Mouse (Mus musculus) kidney, postnatal 0 days (tissue): ENCODE data around the gene Erbb4. TPM values are rescaled to one million over a fixed set of nuclear protein-coding genes. Genes with fewer than 3 reads are reported as not detected.

Source experiments
- ATAC-seq: fragments of 200-750 bp; cut with Nextera tagmentation; replicated peaks from 2 replicates; pipeline ENCODE4 v1.8.0; 2017; ENCODE audit warnings: low read depth, moderate number of reproducible peaks, moderate TSS enrichment, moderate library complexity; ENCODE audit not compliant: low FRiP score
- DNase-seq: peaks from one replicate; pipeline ENCODE4 v3.0.0-alpha.2; 2016; ENCODE audit warnings: low spot score
- H3K27ac ChIP-seq: fragments of 300-500 bp; sonication (generic); 2 replicates; pipeline ENCODE4 v1.5.1; 2014; ENCODE audit warnings: mild to moderate bottlenecking
- H3K27me3 ChIP-seq: fragments of 300-500 bp; sonication (generic); 2 replicates; pipeline ENCODE4 v1.6.1; 2014; ENCODE audit warnings: low read length, mixed read lengths; ENCODE audit not compliant: insufficient read depth
- H3K36me3 ChIP-seq: fragments of 300-500 bp; sonication (generic); 2 replicates; pipeline ENCODE4 v1.6.1; 2014; ENCODE audit warnings: low read length, mixed read lengths; ENCODE audit not compliant: insufficient read depth
- H3K4me1 ChIP-seq: fragments of 300-500 bp; sonication (generic); replicated peaks from 2 replicates; pipeline ENCODE4 v1.6.1; 2014; ENCODE audit warnings: antibody characterized with exemption, low read length, mixed read lengths; ENCODE audit not compliant: insufficient read depth
- H3K4me2 ChIP-seq: fragments of 300-500 bp; sonication (generic); 2 replicates; pipeline ENCODE4 v1.6.1; 2014; ENCODE audit warnings: mild to moderate bottlenecking, low read length, moderate library complexity, mixed read lengths
- H3K4me3 ChIP-seq: fragments of 300-500 bp; sonication (generic); replicated peaks from 2 replicates; pipeline ENCODE4 v1.5.1; 2014; ENCODE audit warnings: low read depth, low read length
- H3K9ac ChIP-seq: fragments of 300-500 bp; sonication (generic); 2 replicates; pipeline ENCODE4 v1.6.1; 2014; ENCODE audit warnings: low read depth, low read length
- H3K9me3 ChIP-seq: fragments of 300-500 bp; sonication (generic); replicated peaks from 2 replicates; pipeline ENCODE4 v1.6.1; 2016; ENCODE audit warnings: low read length, inconsistent platforms, mixed read lengths
- CTCF ChIP-seq: IDR thresholded peaks from 2 replicates; pipeline ENCODE4 v1.5.1; 2016; ENCODE audit warnings: antibody characterized with exemption, low read depth, mild to moderate bottlenecking, moderate library complexity
- WGBS: fragments of 180-500 bp; shearing (Covaris S2); extraction: QIAGEN DNeasy Blood & Tissue Kit; methylation state at CpG from one replicate; pipeline ENCODE4 v1.1.7; 2014; 5-methylcytosine and 5-hydroxymethylcytosine counted together
- polyA plus RNA-seq: library from polyadenylated mRNA; unstranded; fragments of >200 nt; fragmentation: Nextera tagmentation; extraction: Ambion mirVana; gene quantifications from 2 replicates; pipeline ENCODE4 v1.2.1, GENCODE M21; 2015

The Erbb4 gene
- polyA plus RNA-seq, 1 experiment from 2014 or later: 5.0 TPM

DNA sequence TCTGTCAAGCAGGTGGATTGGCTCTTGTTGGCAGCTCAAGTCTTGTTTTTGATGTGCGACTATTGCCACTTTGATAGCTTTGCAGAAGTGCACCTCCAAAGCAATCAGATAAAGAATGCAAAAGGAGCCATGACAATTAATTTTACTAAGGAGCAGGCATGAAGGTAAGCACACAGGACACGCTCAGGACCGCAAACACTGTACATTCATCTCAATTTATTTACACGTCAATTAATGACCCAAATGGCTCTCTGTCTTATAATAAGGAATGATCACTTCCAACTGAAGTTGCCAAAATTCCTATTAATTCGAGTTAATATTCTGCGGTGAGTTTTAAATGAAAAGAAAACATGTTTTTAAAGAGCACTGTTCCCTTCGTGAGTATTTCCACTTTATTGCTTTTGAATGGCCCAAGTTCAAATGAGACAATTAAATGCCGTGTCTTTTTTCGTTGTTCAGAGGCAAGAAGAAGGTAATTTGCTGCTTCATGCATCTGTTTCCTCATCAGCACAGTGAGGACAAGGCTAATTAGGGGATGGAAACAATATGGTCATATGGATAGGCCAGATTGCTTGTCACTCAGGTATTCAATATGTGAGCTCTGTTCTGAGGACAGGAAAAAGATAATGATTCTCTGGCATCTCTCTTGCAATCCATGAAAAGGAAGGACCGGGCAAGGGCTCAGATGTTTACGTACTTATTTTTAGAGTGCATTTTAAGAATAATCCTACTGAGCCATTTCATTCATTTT is 61.5 kb downstream of the Erbb4 start:
- WGBS: 72% methylated on average over 11 of the region's 11 CpGs
- no peak for TF ChIP-seq CTCF

GRCm38 (mm10) chr1:69027816-69028215 is 80.0 kb downstream of the Erbb4 start:
- no peak for TF ChIP-seq CTCF
- Histone ChIP-seq H3K27me3 (no peaks in the 10 kb centered on the region), H3K4me3 (no peak overlapping the region), H3K9me3 (no peaks in the 10 kb centered on the region), H3K36me3 (no peaks in the 10 kb centered on the region), H3K9ac (no peak overlapping the region), H3K4me2 (no peak overlapping the region), H3K27ac (no peak overlapping the region), H3K4me1 (no peaks in the 10 kb centered on the region)
- ATAC-seq: no peak
- DNase-seq: no peak
- 81% methylated on average over 5 of the region's 5 CpGs for WGBS

More for the DNA sequence above, 61.5 kb downstream of the Erbb4 start:
- DNase-seq: no peak
- no peaks in the 10 kb centered on the region for H3K4me1 ChIP-seq
- H3K27ac ChIP-seq: no peak overlapping the region
- no peak overlapping the region for H3K9ac ChIP-seq
- ATAC-seq: no peak
- no peak overlapping the region for H3K4me3 ChIP-seq
- no peaks in the 10 kb centered on the region for H3K9me3 ChIP-seq
- no peaks in the 10 kb centered on the region for H3K27me3 ChIP-seq
- H3K36me3 ChIP-seq: no peaks in the 10 kb centered on the region
- no peak overlapping the region for H3K4me2 ChIP-seq

DNA sequence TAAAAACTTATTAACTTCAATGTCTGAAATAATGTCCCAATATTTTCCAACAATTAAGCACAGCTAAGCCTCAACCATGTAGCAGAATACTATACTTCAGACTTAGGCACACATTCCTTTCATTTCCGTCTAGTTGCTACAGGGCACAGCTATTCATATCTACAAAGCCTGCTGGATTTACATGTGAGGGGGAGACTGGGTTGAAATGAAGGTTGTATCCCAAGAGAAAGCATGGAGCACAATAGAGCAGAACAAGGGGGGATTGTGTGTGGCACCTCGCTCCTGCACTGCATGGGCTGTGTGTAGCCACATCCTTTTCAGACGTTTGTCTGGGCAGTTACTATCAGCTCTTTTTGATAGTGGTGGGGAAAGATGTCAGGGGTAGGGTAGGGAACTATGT is 83.0 kb downstream of the Erbb4 start:
- H3K4me3 ChIP-seq: no peak overlapping the region
- no peaks in the 10 kb centered on the region for H3K4me1 ChIP-seq
- no peaks in the 10 kb centered on the region for H3K9me3 ChIP-seq
- no peak for TF ChIP-seq CTCF
- ATAC-seq: no peak
- H3K27ac ChIP-seq: peak overlapping the region; percentile 47
- peak; percentile 59 for DNase-seq
- H3K27me3 ChIP-seq: no peaks in the 10 kb centered on the region
- 0 out of 2 replicates have a peak overlapping the region, but pooled peaks have one; percentile 2 for H3K4me2 ChIP-seq
- no peak overlapping the region for H3K9ac ChIP-seq
- 42% methylated on average over 3 of the region's 3 CpGs for WGBS
- no peaks in the 10 kb centered on the region for H3K36me3 ChIP-seq

GRCm38 (mm10) chr1:69023157-69023925 is 84.5 kb downstream of the Erbb4 start:
- Histone ChIP-seq H3K4me3 (no peak overlapping the region), H3K36me3 (no peaks in the 10 kb centered on the region), H3K4me2 (no peak overlapping the region), H3K27me3 (no peaks in the 10 kb centered on the region), H3K9ac (no peak overlapping the region), H3K27ac (no peak overlapping the region), H3K4me1 (no peaks in the 10 kb centered on the region), H3K9me3 (no peaks in the 10 kb centered on the region)
- no peak for ATAC-seq
- DNase-seq: peak; percentile 31
- TF ChIP-seq CTCF: no peak
- WGBS: 52% methylated on average over 4 of the region's 4 CpGs

DNA sequence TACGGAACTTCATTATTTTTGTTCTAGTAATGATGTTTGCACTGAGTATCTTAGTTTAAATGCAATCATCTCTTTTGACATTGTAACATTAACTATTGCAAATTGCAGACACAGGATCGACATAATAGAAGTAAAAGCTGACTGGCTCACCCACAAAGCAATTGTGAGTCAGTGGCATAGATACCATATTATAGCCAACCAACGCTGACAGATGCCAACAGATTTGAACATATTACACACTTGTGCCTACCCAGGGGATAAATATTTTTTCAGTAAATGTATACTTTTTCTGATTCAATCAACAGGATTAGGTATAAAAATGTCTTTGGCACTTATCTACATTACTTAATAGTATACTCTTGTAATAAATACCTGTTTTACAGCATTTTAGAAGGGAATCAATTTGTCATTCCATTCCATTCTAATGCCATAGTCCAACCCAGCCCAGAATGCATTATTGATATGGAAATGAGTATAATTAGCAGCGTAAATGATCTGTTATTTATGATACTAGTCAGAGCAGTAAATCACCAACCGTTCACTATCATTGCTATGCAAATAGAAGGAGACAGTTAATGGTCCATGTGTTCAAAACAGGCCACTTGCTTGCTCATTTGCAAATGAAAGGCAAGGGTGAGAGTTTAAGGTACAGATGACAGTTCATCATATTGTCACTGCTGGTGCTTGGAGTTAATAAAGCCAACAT is 97.9 kb downstream of the Erbb4 start:
- Histone ChIP-seq H3K27ac (no peak overlapping the region), H3K4me2 (no peak overlapping the region), H3K9ac (no peak overlapping the region), H3K4me3 (no peak overlapping the region), H3K36me3 (no peaks in the 10 kb centered on the region), H3K9me3 (no peaks in the 10 kb centered on the region), H3K27me3 (no peaks in the 10 kb centered on the region), H3K4me1 (no peaks in the 10 kb centered on the region)
- DNase-seq (no peak), ATAC-seq (no peak)
- 65% methylated on average over 5 of the region's 5 CpGs for WGBS
- no peak for TF ChIP-seq CTCF

DNA sequence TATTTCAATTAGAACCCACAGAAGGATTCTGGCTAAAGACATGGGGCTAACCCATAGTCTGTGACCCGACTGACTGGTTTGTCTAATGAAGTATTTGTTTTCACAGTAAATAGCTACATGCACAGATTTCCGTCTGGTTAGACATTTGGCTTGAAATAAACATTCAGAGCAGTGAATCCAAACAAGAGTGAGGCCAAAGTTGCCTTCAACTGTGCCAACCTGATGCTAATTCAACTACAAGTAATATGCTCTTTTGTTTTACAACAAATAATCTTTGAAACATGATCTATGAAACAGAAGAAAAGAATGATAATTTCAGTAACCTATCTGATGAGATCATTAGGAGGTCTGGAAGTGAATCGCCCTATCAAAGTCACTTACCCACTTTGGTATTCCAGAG is 106.5 kb downstream of the Erbb4 start:
- 61% methylated on average over 3 of the region's 3 CpGs for WGBS
- Histone ChIP-seq H3K27ac (no peak overlapping the region), H3K27me3 (no peaks in the 10 kb centered on the region), H3K4me3 (no peak overlapping the region), H3K36me3 (no peaks in the 10 kb centered on the region), H3K4me2 (no peak overlapping the region), H3K9me3 (no peaks in the 10 kb centered on the region), H3K9ac (no peak overlapping the region), H3K4me1 (no peaks in the 10 kb centered on the region)
- TF ChIP-seq CTCF: no peak
- no peak for DNase-seq
- ATAC-seq: no peak
